Mouse (Mus musculus) CD4-positive, CD25-positive, alpha-beta regulatory T cell, adult 4 months (primary cell): ENCODE data around the gene Pla2g3. TPM values are rescaled to one million over a fixed set of nuclear protein-coding genes. Genes with fewer than 3 reads are reported as not detected.

Source experiments
- ATAC-seq: one replicate; pipeline ENCODE4 v1.8.0; 2017
- polyA plus RNA-seq, 2 experiments: library from polyadenylated mRNA; unstranded; fragments of 100-300 nt; shearing (Covaris generic); gene quantifications; one replicate each; pipeline ENCODE4 v1.2.1; 2017

The Pla2g3 gene
- polyA plus RNA-seq, 2 experiments from 2014 or later = 0.20 TPM; not detected in 1

DNA sequence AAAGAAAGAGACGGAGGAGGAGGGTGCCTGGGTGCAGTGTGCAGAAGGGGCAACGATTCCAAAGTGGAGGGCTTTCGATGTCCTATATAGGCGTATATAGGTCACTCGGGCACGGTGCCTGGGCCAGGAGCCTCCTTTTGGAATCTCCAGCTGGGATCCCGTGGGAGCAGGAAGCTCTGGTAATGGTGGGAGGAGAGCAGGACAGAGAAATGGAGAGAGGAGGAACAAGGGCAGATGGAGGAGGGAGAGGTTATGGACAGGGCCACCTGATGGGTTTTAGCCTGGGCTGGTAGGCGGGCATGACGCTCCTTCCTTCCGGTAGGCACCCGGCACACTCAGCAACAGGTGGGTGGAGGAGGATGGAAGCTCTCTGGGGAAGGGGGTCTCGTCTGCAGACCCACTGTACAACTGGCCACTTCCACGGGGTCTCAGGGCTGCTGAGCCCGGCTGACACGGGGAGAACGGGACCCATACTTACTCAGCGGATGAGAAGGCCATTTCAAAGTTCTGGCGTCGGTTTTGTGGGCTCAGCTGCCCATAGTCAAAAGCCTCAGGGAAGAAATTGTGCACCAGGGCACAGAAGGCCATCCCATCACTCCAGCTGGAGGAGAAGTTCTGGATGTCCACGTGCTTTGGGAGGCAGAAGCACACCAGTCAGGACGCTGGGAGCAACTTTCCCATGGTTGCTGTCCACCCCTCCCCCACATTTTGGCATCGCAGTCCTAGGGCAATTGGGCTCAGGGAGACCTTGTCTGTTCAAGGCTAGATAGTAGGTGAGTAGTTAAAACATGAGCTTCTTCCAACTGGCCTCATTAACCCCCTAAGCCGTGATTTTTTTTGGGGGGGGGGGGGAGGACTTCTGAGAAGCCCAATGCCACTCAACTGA, 33.5 kb downstream of the Pla2g3 start:
- ATAC-seq = no peak

- no peak for ATAC-seq
These were observed 34.4 kb downstream of the Pla2g3 start for GRCm38 (mm10) chr11:3522285-3523000.

GRCm38 (mm10) chr11:3523840-3524582, 35.9 kb downstream of the Pla2g3 start:
- ATAC-seq = no peak

GRCm38 (mm10) chr11:3525560-3525959, 37.5 kb downstream of the Pla2g3 start:
- ATAC-seq = no peak

DNA sequence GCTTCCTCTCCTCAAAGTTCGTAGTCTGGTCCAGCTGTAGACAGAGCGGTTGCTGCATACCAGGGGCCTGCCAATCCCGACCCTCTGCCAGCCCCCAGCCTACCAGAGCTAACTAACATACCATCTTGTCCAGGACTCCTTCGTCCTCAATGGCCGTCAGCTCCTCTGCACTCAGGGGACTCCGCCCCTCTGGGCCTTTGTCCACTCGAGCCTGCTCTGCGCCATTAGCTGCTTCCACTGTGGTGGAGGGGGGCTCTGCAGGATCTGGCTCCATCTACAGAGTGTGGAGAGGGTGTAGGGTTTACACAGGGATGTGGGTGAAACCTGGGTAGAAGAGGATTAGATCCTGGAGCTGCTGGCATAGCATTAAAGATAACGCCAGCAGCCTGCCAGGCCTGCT, 38.1 kb downstream of the Pla2g3 start:
- no peak for ATAC-seq

DNA sequence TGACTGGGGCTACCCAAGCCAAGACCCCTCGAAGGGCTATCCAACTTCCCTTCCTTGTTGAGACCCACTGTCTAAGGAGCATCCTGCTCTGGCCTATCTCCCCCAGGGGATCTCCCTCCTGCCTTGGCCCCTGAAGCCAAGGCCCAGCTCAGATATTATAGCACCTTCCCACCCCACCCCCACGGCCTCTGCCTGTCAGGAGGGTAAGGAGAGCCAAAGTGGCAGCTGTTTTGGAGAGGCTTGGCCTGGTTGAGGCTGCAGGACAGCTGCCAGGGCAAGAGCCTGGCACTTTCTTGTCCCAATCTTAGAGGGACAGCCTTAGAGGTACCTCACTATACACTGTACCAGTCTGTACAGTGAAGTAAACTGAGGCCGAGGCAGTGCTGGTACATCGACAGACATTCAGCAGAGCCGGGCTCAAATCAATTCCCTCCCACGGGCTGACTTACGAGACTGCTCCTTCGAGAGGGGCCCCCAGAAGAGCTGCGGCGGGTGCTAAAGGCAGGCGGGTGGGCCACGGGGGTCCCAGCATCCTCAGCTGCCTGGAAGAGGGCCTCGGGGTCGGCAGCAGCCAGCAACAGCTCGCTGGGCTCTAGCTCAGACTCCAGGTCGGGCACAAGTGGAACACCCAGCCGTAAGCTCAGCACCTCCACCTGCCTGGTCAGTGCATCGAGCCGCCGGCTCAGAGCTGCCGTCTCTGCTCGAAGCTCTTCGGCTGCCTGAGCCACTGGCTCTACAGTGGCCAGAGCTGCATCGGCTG, 39.1 kb downstream of the Pla2g3 start:
- no peak for ATAC-seq

DNA sequence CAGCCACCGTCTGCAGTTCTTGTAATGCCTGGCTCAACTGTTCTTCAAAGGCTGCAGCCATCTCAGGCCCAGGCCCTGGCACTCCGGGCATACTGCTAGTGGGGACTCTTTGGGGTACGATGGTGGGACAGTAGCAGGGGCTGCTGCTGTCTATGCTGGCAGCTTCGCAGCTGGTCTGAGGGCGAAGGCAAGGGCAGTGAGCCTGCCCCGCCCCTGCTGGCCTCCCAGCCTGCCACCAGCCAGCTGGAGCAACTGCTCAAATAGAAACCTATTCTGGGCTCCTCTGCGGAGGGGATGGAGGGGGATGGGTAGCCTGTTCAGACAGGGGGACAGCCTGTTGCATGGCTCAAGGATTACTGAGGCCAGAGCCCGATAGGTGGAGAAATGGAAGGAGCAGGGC, 39.7 kb downstream of the Pla2g3 start:
- no peak for ATAC-seq

DNA sequence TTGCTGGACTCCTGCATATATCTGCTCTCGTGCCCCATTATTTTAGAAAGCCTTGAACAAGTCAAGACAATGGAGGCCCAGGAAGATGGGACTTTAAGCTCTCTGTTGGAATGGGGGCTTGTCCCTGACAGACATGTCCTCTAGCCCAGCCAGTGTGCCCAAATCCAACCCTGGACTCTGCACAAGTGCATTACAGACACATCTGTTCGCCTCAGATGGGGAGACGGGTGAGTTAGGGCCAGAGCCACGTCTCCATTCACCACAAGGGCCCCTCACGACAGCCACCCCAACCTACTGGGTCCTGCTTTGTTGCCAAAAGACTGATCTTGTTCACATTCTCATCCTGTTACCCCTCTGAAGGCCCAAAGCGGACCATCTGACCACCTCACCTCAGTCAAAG, 40.1 kb downstream of the Pla2g3 start:
- no peak for ATAC-seq

- ATAC-seq = no peak
These were observed 41.6 kb downstream of the Pla2g3 start for GRCm38 (mm10) chr11:3529476-3530252.

- no peak for ATAC-seq
These were observed 42.6 kb downstream of the Pla2g3 start for GRCm38 (mm10) chr11:3530731-3531130.

- no peak for ATAC-seq
These were observed 43.5 kb downstream of the Pla2g3 start for GRCm38 (mm10) chr11:3531634-3532033.

DNA sequence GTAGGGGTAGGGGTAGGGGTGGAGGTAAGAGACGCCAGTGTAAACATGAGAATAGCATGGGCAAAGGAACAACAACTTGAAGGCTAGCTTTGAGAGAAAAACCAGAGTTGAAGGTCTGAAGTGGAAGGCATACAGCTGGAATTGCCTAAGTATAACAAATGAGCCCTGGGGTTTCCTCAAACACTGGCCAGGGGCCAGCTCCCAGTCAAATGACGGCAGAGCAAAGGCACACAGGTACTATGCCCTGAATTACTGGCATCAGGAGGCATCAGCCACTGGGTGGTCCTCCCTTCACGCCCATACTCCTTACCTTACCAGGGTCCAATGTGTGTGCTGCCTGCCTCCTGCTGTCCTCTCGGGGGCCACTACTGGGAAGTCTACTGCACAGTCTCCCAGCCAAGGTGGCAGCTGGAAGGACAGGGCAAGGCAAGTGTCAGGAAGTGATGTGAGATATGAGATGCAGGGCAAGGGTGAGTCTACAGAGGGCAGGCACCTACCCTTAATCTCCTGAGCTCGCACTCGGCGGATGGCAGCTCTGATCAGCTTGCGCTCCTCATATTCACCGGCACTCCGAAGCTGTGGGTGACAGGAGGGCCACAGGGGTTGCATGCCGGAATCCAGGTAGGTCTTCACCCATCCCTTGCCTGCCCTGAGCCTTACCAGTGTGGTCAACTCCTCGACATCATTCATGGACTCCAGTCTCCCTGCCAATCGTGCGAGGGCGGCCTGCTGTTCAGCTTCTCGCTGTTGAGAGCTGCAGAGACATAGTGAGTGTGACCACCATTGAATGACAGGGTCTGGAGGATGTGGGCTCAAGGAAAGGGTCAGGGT, 44.2 kb downstream of the Pla2g3 start:
- no peak for ATAC-seq

DNA sequence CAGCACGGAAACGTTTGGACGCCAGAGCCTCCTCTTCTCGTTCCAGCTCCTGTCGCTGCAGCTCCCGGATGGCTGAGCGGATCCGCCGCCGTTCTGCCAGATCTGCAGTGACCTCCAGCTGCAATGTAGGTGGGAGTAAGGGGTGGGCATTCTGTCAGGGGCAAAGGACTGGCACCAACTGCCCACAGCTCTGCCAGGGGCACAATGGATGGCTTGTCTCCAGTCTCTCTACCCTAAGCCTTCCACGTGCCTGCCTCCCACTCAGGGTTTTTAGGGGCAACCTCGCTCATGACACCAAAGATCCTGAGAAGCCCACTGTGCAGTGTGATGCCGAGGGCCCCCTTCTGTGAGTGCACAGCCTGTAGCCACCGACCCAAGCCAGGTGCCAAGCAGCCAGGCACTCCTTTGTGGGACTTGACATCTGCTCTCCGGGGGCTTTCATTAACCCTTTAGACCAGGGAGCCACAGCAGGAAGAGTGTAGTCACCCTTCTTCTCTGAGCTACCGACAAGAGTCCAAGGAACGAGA, 45.4 kb downstream of the Pla2g3 start:
- no peak for ATAC-seq

DNA sequence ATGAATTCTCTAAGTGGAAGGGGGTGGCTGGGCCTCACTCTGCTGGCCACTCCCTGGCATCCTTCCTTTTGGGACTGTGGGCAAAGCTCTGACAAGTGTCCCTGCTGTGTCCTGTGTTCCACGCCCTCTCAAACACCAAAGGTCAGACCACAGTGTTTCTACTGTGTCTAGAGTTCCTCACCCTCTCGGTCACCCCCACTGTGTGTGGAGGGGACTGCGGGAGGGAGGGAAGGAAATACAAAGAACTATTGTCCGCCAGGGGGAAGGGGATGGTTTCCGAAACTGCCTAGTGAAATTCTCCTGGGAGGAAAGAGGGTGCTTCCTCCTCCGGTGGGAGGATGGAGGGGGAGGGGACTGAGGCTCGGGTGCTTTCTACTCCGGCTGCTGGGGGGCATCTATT, 46.9 kb downstream of the Pla2g3 start:
- ATAC-seq = no peak

DNA sequence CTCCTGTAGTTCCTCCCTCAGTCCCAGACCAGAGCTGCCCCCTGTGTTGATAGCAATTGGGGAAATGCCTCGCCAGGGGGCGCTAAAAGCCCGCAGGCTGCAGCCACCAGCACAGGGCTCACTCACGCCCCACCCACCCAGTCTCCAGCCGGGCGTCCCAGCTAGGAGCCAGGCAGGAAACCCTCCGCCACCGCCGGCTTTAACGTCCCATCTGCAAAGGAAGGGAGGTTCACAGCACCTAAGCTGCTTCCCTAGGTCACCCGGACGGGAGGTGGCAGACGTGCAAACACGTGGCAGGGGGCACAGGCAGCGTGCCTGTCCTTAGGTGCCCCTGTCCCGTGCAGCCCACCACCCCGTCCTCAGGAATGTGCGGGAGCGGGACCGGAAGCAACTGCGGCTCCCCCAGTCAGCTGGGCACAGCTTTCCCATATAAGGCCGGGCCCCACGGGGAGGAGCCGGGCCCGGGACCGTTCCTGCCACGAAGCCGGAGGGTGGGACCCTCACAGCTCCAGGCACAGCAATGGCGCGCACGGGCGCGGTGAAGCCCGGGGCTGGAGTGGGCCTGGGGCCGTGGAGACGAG, 47.4 kb downstream of the Pla2g3 start:
- ATAC-seq = peak; percentile 89

DNA sequence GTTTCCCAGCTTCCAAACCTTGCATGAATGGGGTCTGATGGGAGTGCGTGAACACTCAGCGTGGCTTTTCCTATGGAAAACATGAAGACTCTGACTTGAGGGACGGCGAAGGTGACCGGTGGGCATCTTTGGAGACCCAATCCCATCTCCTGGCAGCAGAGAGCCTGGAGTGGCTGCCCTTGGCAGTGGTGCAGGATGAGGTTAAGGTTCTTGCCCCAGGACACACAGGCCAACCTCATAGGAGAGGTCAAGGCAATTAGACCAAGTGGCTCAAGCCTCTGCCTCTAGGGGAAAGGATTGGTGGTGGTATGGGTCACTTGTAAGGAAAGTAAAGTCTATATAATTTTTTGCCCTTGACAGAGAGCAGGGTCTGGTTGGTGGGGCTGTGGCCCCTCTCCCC, 48.0 kb downstream of the Pla2g3 start:
- no peak for ATAC-seq

- no peak for ATAC-seq
These were observed 48.8 kb downstream of the Pla2g3 start for GRCm38 (mm10) chr11:3536745-3537333.

GRCm38 (mm10) chr11:3537711-3538110, 49.6 kb downstream of the Pla2g3 start:
- no peak for ATAC-seq

DNA sequence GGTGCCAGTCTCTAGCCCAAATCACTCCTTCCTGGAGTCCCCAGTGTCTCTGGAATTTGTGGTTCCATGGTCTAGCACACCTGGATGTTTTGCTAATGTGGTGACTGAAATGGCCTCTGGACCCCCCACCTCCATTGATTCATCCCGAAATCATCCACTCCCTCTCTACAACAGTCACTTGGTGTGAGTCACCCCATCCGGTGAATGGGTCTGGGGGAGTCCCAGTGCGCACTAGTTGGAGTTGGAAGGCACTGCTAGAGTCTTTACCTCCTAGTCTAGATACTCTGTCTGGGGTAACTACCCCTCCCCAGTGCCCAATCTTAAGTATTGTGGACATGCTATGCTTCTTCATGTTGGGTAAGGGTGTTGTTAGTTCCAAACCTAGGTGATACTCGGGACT, 50.3 kb downstream of the Pla2g3 start:
- no peak for ATAC-seq
